Mouse (Mus musculus) retina, postnatal 7 days (tissue): ENCODE data around the gene Ccdc124.

Source experiments
- DNase-seq: peaks from one replicate; pipeline ENCODE4 v3.0.0-alpha.2; 2012; ENCODE audit warnings: low read depth, low spot score

Gene Ccdc124

GRCm38 (mm10) chr8:70821399-70821962 lies 52.3 kb downstream of the Ccdc124 start:
- peak; percentile 64 for DNase-seq

DNA sequence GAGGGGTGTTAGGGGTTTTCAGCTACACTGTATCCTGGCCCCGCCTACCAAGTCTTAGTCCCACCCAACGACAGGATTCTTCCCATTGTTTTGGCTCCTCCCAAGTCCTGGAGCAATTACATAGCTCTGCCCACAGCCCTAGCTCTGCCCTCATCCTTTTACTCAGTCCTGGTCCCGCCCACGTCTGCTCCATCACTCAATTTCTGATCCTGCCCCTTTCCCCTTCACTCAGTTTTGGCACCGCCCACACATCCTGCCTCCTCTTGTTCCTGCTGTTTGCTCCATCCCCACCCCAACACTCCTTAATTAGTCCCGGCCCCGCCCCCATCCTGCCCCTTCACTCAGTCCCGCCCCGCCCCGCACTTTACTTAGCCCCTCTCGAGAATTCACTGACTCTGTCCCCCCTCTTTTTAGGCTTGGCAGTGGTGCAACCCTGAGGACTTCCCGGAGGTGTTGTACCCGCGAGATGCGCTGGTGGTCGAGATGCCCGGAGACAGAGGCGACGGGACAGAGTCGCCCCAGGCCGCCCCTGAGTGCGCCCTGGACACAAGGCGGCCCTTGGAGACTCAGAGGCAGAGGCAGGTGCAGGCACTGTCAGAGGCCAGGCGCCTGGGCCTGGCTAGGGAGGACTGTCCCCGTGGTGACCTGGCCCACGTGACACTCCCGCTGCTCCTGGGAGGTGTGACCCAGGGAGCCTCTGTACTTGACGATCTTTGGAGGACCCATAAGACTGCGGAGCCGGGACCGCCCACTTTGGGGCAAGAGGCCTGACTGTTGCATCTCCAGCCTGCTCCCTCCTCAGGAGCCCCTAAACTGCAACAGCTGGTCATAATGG lies 53.4 kb downstream of the Ccdc124 start:
- DNase-seq = no peak
